Mouse (Mus musculus): ENCODE results near the gene Htr2b.

- TF ChIP-seq CTCF (IDR thresholded peaks at IDR 0.05; ENCODE audit: extremely low read depth, insufficient read depth, low read length) = no peak
- no peak for TF ChIP-seq POLR2A (IDR thresholded peaks at IDR 0.05; ENCODE audit: extremely low read depth, insufficient read depth, low read length)
Observed at GRCm38 (mm10) chr1:86054943-86055342, 56.8 kb downstream of the Htr2b start.

Measured in cortical plate, adult 2 months (tissue).